Mouse (Mus musculus): ENCODE measurements around the gene Krt20.

The Krt20 gene

DNA sequence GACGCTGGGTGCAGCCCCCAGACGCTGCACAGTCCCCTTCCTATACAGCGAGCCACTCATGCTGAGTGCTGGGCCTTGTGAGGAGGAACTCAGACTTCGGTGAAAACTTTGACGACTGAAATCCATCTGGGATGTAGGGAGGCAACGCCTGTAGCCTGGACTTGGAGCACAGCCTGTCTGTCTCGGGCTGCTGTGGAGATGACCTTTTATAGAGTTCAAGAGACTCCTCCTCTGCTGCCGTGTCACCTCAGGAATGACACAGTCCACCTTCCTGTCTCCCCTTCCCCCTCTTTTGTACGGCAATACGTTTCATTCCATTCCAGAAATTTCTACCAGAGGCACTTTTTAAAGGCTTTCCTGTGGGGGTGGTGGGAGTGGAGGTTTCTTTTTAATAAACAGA, at the start of gene Krt20:
Gene Krt20, minus strand, starts transcription at position 179 of the 400 bp plus-strand sequence.
- no peak for DNase-seq (ENCODE audit: inconsistent ontology term)

DNA sequence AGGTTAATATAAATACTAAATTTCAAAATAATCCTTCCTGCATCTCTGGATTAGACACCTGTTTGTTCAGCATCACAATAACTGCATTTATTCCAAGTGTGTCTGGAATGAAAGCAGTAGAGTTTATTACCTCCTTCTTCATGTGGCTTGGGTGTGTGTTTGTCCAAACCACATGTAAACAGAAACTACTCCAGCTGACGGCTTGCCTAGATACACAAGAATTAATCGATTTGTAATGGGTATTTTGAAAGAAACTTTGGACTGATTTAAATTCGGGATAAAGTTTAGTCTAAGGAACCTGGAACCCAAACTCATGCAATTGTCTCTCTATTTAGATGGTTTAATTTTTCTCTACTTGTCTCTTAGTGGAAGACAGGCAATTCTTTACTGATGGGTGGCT, 37.0 kb upstream of the Krt20 start:
- no peak for DNase-seq (ENCODE audit: inconsistent ontology term)

DNA sequence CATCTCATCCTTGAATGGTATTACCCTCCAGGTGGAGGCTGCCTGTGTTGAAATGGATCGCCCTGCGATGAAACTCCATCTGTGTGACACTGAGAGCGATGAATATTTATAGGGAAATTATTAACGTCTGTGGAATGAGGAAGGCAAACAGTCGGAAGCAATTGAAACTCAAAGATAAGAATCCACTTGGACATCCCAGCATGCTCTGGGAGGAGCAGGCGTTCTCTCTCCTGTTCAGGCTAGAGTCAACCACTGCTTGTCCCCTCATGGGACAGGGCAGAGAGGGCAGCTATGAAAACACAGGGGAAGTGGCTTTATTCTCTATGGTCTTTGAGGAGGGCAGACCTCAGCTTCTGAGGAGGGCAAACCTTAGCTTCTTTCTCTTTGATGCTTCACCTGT, 35.5 kb upstream of the Krt20 start:
- DNase-seq (ENCODE audit: inconsistent ontology term): no peak

DNA sequence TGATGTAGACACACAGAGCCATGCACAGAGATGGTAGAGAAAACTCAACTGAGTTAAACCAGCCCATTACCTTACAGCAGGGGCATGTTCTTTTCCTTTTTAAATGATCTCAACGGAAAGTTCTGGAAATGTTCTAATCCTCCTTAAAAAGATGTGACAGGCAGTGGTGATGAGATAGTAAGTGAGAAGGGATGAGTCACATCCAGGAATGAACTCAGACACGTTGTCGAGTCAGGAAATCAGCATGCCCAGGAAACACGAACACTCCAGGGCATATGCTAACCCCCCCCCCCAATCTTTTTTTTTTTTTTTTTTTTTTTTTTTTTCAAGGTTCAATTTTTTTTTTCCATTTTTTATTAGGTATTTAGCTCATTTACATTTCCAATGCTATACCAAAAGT, 34.5 kb upstream of the Krt20 start:
- peak; percentile 33 for DNase-seq (ENCODE audit: inconsistent ontology term)

DNA sequence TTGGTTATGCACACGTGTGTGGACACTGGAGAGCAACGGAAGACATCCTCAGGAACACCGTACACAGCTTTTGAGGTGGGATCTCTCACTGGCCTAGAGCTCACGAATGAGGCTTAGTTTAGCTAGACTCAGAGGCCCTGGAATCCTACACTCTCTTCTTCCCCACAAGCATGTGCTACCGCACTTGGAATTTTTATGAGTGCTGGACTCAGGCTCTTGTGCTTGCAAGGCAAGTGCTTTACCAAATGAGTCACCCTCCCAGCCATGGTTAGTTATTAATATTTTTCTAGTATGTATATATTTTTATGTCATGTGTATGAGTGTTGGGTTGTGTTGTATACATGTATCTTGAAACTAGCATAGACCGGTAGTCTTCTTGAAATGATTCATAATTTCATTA, 34.0 kb upstream of the Krt20 start:
- DNase-seq (ENCODE audit: inconsistent ontology term): no peak

DNA sequence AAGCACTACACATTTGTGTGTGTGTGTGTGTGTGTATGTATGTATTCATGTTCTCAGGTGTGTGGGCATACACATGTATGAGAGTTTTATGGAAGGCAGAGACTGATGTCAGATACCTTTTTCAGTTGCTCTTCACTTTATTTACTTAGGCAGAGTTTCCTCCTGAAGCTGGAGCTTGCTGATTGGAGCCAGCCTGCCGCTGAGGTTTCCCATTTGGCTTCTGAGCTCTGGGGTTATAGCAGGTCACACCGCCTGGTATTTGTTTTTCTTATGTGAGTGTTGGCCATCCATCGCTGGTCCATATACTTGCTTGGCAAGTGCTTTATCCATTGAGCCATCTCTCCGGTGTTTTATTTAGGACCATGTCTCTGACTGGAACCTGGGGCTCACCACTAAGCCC, 31.3 kb upstream of the Krt20 start:
- no peak for DNase-seq (ENCODE audit: inconsistent ontology term)

DNA sequence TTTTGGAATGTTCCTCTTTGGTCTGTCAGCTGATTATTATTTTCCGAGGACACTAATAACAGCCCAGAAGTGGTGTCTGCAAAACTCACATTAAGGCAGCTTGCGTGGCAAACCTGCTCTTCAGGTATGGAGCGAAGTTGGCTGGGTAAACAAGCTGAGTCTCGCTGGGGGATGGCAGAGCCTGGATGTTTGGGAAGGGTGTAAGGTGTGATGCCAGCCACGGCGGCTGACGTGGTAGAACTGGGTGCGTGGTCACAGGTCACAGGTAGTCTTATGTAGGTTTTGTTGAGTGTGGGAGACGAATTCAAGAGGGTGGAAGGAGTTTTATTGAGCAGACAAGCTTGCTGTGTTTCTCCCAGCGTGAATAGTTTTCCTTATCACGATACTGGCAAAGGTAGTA, 30.6 kb upstream of the Krt20 start:
- no peak for DNase-seq (ENCODE audit: inconsistent ontology term)

DNA sequence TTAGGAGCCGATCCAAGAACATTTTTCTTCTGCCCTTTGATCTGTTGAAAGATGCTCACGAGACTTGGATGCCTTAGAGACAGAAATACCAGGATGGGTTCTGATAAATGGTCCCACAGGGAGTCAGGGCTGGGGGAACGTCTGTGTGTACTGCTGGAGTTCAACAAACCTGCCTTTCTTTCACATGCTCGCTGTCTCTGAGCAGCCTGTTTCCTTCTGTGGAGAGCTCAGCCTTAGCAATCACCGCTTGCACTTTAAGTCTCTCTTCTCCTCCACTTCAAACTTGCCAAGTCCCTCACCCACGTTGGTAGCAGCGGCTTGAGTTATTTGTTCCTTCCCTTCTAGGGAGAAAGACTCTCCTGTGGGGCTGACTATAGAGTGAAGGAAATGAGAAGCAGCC, 28.4 kb upstream of the Krt20 start:
- DNase-seq (ENCODE audit: inconsistent ontology term): no peak

DNA sequence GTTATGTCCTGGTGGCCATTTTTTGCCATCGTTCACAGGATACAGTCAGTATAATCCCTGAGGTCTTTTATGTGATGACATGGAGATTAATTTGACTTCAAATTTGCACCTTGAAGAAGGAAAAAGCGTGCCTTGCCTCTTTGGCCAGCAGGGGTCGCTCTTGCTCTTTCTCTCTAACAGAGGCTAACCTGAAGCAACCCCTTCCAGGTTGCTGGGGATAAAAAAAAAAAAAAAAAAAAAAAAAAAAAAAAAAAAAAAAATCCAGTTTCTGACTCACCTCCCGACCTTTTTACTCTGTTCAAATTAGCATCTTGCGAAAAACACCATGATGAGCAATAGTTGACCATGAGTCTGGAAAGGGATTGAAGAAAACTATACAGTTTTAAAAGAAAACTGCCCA, 26.9 kb upstream of the Krt20 start:
- DNase-seq (ENCODE audit: inconsistent ontology term): peak; percentile 65

DNA sequence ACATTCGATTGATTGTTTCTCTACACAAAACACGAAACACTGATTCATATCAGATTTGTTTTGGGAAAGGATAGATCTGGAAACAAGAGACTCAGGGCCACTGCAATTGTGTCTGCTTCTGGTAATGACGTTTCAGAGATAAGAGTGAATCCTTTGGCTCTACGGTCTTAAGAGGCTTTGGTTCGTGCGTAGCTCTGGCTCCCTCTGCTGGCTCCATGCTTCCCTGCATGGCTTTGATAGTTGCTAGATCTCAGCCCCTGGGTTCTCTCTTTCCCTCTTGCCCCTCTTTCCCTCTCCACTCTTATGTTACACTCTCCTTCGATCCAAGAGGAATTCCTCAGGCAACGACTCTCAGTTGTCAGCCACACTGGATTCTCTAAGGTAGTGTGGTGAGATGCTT, 25.2 kb upstream of the Krt20 start:
- DNase-seq (ENCODE audit: inconsistent ontology term): peak; percentile 39

DNA sequence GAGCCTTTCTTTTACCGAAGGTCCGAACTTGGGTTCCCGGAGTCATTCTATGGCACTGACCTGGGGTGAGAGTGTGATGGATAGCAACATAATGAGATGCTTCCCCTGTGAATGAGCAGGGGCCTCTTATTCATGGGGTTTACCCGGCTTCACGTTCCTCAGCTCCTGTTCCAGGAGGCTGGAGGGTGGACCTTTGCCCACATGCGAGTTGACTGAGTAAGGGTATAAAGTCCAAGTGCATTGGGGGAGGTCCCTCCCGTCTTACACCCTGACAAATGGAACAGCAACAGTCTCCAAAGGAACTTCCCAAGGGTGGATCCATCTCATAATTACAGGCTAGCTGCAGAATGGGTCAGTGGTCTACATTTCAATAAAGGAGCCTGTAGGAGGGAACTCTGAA, 23.8 kb upstream of the Krt20 start:
- DNase-seq (ENCODE audit: inconsistent ontology term): no peak

DNA sequence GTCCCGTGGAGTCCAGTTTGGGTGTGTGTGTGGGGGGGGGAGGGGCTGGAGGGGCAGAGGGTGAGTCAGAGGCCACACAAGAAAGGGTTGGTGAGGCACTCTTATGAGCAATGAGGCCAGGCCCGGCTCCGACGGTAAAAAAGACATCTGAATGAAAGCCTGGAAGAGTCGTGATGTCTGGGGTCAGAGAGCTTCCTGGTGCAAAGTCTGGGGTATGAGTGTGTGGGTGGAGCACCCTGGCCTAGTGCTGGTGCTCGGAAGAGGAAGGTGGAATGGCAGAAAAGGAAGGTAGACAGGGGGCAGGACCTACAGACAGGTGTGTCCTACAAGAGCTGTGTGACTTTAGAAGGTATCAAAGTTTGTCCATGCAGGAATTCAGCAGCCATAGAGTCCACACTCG, 20.9 kb upstream of the Krt20 start:
- DNase-seq (ENCODE audit: inconsistent ontology term): no peak

DNA sequence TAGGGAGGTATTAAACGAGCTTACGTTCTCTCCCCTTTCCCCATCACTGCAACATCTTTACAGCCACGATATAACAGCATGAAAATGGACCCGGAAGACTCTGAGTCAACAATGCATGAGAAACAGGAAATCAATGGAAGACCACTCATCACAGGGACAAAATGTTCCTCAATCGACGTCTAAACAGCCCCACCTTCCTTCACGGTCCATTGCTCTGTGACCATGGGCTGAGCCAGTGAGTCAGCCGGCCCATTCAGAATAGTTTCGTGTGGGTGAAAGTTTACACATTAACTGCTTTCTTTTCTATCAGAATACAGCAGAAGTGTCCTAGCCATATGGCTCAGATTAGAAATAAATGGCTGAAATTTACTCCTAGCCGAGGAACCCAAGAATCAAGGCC, 16.8 kb upstream of the Krt20 start:
- DNase-seq (ENCODE audit: inconsistent ontology term): peak; percentile 58

DNA sequence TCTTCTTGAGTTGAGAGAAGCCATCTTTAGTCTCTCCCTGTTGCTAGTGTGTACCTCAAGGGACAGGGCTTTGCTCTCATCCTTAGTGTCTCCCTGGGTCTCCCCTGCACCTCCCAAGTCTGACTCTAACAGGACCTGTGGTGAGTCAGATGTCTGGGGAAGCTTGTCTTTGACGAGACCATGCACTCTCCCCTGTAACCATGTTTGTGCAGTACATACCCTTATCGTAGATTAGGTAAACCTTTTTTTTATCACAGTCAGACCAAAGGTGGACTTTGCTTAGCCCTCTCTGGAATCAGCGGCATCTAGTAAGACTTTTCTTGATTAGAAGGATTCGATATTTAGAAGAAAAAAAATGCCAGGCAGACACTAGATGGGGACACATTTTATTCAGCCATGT, 16.1 kb upstream of the Krt20 start:
- no peak for DNase-seq (ENCODE audit: inconsistent ontology term)

DNA sequence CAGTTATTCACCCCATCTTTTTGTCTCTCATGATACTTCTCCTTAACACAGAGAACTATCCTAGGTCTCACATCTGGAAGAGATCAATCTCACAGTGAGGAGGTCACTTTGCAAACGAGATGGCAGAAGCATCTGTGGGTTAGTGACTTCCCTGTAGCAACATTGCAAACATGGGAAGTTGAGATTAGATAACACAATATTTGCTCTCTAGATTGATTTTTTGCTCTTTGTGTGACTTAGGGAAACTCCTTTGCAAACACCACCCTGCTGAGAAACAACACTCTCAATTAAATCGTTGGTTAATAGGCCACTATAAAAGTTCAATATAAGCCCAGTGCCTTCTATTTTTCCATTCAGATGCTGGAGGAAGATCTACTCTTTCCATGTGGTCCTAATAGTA, 10.8 kb upstream of the Krt20 start:
- DNase-seq (ENCODE audit: inconsistent ontology term): no peak

DNA sequence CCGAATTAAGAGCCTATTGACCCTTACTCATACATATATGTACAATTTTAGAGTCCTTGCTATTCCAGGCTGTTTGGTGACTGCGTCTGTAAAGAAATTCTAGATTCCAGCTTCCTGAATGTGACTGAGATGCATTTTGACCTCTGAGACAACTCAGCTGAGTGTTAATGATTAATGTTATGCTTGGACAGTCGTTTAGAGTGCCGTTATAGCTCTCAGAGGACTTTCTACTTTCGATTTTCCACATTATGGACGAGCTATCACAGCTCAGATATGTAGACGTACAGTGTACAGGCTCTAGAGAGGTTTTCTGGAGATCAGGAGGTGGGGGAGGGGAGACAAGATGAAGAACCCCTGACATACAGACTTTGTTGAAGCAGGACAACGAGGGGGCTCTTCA, 3.3 kb upstream of the Krt20 start:
- no peak for DNase-seq (ENCODE audit: inconsistent ontology term)

DNA sequence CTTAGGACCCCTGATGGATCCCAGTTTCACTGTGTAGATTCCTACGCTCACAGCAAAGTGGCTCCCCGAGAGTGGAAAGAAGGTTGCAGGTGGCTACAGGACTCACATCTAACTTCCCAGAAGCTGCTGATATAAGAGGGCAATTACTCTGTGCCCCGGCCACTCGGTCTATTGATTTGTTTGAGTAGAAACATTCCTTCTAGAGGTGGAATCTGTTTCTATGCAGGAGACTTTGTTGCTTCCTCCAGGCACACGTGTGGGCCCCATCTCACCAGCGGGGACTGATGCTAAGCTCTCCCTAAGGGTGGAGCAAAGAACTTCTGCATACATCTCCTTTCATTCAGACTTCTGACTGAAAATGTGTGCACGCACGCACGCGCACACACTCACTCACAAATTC, 1.5 kb upstream of the Krt20 start:
- no peak for DNase-seq (ENCODE audit: inconsistent ontology term)

DNA sequence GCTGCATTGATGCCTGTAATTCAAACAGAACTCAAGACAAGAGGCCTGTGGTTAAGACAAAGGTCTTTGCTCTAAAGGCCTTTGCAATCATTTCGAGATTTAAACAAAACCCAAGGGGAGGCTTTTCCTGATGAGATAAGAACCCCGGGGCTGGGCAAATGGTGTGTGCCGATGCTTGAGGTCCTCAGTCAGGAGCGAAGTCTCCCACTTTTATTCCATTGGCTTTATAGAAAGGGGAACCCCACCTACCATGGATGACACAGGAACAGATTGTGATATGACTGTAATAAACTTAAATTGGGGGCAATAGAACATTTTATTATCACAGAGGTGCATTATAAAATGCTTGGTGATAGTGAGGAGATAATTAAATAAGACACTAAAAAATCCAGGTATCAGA, 1.3 kb downstream of the Krt20 start:
- DNase-seq (ENCODE audit: inconsistent ontology term): no peak

DNA sequence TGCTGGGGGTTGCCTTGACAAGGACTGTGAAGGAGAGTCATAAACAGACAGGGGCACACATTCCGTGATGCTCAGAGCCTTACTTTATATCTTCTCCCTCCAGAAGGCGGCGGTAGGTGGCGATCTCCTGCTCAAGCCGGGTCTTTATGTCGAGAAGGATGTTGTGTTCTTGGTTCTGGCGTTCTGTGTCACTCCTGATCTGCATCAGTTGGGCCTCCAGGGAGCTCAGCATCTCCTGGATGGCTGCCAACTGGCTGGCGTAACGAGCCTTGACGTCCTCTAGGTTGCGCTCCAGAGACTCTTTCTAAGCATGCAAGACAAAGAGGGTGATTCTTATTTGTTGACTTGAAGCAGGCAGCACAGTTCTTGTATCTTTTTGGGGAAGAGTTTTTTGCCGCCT, 7.3 kb downstream of the Krt20 start:
- peak; percentile 36 for DNase-seq (ENCODE audit: inconsistent ontology term)

DNA sequence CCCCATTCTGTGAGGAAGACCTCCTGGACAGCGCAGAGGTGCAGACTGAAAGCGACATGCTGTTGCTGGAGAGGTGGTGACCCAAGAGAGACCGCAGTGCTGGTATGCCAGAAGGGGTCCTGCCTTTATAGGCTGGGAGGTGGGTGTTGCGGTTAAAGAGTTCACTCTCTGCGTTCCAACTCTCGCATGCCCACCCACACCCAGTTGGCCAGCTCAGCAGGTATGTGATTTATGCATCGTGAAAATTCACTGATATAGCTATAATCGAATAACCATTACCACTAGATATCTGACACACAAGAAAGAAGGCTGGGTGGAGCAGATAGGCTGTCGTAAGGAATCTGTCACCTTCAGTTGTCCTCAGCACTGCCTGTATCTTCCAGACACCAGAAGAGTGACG, 15.8 kb downstream of the Krt20 start, which contains the start of gene Krt12:
Gene Krt12, minus strand, starts transcription at position 101 of the 400 bp plus-strand sequence.
- no peak for DNase-seq (ENCODE audit: inconsistent ontology term)

DNA sequence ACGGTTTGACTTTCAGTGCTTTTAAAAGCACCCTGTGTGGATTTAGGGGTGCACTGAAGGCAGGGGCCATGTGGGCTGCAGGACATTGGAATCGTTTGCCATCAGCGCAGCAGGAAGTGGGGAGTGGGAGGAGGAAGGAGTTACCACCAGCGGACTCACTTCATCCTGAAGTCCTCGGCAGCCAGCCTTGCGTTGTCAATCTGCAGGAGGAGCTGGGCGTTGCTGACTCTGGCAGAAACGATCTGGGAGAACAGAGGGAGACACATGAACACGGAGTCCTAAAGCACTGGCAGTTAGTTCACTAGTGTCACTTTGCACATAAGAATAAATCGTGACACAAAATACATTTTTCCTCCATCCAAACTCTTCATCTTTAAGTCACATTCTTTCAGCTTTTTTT, 17.4 kb downstream of the Krt20 start:
- no peak for DNase-seq (ENCODE audit: inconsistent ontology term)

DNA sequence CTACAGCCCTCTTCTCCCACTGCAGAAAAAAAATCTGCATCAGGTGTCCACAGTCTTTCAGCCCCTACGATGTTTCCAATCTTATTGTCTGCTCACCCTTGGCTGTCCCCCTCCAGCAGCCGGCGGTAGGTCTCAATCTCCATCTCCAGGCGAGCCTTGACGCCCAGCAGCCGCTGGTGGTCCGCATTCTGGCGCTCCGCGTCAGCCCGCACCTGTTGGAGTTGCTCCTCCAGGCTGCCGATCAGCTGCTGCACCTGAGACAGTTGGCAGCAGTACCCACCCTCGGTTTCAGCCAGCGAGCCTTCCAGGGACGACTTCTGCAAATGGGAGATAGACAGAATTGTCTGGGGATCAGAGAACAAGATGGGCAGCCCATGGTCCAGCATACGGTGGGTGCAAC, 20.1 kb downstream of the Krt20 start:
- DNase-seq (ENCODE audit: inconsistent ontology term): no peak

DNA sequence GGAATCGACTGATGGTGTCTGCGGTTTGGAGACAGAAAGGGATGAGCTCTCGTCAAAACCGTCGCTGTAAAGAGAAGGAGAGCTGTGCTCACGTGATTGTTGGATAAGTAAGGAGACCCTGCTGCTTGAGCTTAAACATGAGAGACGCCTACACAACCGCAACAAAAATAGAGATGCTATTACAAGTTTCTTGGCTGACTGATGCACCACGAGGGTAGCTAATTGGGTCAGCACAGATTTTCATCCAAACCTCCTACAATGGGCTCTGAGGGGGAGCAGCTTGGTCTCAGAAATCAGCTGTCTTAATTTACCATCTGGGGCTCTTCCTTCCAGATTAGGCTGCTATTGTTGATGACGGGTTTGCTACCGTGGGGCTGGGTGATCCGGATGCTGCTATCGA, 21.0 kb downstream of the Krt20 start:
- DNase-seq (ENCODE audit: inconsistent ontology term): peak; percentile 5

DNA sequence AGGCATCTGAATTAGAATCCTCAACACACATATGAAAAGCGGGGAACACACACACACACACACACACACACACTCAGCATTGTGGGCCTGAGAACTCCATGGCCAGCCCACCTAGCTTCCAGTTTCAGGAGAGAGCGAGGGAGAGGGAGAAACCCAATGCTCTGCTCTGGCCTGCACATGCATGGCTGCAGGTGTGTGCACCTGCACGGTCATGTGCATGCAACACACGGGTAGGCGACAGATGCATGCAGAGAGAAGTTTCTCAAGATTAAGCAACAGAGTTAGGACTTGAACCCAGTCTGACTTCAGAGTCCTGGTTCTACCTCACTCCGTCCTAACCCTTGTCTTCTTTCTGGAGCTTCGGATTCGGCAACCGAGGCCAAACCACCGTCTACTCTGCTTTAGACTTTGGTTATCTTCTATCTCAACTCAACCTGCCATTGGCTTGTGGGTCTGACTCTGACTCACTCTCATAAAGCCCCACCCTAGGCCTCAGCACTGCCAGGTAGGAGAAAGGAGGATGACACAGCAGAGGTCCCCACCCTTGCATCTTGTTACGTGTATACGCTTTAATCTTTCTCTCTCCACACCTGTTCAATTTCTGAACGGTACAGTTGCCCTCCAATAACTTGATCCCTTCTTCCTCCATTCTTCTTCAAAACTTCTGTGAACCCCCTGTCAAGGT, 23.3 kb downstream of the Krt20 start:
- no peak for DNase-seq (ENCODE audit: inconsistent ontology term)

Data from Muller cell, postnatal 12 days (primary cell).